Mouse (Mus musculus): Measurements from ENCODE around the gene Hip1r.
"Not testable (repeated sequence)": the region's sequence is repeated elsewhere in the genome, so short reads cannot be mapped to it uniquely, and the experiment has no call there.

Hip1r gene

DNA sequence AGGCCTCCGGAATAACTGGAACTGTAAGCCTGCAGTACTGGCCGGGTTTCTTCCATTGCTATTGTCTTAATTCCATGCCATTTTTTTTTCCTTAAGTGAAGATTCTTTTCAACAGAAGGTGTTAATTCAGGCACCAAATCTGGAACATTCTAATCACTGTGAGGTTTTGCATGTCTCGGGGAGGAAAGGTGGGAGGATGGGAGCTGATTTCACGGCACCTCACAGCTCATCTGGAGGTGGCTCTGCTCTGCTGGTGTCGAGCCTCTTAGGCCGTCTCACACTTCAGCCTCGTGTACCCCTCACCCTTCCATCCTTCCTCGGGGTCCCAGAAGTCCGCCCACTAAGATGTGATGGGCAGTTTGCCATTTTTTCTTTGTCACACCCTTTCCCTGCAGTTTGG, 67.7 kb downstream of the Hip1r start:
- no peak for DNase-seq

DNA sequence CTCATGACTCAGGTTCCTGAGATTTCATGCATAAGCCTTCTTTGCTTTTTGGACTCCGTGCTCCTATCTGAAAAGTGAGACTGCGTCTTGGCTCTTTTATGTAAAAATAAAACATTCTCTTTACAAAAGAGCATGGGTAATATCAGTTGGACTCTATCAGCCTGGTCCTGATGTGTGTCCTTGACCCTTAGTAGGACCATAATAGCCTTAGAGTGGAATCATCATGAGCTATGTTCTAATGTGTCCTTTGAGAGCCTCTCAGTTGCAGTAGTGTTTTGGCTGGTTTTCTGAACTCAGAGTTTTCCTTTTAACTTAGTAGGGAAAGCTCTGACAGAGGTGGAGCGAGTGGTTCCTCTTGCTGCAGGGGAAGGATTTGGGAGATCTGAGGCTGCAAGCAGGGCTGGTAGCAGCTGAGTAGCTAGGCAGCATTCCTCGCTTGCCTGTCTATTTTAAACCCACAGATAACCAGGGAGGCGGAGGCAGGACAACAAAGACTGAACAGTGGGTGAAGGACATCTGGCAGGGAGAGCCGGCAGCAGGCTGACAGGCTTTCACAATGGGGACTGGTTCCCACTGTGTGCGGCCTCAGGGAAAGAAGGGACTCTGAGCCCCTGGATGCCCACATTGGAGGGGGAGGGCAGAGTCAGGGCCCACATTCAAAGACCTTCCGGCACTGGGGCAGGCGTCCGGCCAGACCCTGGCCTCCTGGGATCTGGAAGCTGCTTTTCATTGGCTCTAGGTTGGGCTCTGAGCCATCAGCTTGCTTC, 70.0 kb downstream of the Hip1r start:
- no peak for DNase-seq

DNA sequence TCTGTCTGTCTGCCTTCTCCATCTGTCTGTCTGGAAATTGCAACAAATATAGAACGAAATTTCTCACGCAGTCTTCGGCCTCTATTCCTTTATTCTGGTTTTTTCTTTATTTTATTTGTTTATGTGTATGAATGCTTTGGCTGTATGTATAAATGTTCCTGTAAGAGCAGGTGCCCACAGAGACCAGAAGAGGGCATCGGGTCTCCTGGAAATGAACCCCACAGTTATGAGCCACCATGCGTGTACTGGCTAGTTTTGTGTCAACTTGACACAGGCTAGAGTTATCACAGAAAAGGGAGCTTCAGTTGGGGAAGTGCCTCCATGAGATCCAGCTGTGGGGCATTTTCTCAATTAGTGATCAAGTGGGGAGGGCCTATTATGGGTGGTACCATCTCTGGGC, 70.6 kb downstream of the Hip1r start:
- DNase-seq: no peak

DNA sequence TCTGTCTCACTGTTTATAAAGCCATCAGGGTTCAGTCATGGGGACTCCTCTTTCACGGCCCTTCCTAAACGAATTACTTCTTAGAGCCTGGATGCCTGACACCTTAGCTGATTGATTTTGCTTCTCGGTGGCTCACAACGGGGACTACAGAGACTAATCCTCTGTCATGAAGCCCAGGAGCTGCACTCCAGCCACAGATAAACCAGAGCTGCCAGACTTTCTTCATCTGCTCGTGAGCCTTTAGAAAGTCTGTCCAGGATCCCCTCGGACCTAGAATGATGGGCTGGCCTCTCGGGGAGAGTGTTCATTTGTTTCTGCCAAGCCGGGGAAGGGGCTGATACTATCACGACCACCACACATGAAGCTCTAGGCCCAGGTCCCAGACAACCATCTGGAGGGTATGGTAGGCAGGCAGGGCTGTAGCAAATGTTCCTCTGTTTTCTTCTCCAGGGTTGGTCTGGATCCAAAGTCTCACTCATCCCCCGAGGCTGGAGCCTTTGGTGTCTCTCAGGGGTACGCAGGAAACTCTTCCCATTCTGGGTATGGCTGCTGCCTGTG, 72.1 kb downstream of the Hip1r start:
- DNase-seq: no peak

DNA sequence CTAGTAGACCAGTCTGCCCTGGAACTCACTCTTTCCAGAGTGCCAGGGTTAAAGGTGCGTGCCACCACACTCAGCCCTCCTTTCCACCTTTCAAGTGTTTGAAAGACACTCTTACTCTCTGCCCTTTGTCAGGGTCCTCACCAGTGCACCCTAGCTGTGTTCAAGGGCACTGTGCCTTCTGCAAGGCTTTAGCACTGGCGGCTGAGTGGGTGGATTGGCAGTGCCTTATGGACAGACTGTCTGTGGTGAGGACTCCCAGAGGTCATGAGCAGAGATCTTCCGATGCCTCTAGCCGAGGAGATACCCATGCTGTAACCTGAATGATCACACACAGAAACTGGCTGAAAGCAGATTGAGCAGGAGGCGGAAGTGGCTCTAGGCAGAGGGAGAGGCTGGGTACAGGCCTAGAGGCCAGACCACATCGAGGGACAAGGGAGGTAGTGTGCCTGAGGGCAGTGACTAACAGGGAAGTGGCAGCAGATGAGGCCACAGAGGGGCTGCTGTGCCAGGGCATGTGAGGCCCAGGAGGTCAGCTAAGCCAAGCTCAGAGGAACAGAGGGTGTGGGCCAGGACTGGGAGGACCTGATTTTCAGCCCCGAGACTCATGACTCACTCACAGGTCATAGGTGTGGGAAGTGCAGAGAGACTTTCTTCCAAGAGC, 73.4 kb downstream of the Hip1r start:
- DNase-seq: no peak

DNA sequence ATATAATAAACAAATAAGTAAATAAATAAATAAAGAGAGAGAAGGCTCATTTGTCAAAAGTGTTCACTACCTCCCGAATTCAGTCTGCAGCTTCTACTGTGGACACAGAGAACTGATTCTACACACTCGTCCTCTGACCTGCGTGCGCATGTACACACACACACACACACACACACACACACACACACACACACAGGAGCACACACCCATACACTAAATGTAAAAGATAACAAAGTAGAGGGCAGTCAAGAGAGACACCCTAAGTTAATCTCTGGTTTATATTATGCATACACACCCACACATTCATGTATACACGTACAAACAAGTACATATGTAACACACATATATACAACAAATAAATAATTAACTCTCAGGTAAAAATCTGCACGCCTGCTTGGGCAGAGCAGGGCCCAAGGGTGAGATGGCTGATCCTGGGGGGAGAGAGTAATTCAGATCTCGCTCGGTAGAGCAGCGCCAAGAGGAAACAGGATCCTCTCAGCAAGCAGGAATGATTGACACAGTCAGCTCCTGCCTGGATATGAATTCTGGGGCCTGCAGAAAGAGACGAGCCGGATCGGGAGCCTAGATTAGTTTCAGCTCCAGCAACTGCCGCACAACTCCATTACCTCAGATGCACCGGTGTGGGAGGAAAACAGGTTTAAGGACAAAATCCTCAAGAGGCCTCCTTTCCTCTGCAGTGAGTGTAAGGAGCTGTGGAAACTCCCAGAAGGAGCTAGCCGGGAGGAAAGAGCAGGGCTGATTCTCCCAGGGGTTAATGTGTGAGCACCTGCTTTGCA, 76.0 kb downstream of the Hip1r start:
- DNase-seq: no peak

DNA sequence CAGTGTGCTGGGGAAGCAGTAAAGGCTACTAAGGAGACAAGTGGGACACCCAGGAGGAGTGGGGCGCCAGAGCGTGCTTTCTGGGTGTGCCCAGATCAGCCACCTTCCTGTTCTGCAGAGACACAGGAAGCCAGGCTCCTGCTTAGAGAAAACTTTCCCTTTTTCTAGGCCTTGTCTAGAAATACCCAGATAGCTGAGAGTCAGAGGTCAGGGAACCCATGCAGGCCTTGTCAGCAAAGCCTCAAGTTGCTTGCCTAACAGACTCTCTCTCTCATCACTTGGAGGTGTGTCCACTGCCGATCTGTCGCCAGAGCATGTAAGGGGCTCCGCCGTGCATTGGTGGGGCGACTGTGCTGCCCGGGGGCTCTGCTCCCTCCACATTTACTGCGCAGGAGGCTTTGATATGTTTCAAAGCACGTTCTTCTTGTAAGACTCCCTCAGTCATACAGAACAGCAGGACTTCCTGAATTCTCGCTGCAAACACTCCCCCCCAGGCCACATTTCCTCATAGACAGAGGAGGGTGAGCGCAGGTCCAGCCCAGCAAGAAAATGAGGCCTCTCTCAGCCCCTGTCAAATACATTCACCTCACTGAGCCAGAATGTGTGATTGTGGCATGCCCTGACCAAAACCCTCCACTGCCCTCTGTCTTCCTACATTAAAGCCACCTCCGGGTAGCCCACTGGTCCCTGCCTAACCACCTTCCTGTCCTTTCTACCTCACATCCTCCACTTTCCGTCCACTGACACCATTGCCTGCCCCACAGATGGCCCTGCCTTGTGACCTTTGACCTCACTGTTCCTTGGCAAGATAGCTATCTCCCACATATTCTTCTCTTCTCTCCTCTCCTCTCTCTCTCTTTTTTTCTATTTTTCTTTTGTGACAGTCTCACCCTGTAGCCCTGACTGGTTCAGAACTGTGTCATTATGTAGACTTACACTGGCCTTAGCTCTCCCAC, 76.9 kb downstream of the Hip1r start:
- no peak for DNase-seq

DNA sequence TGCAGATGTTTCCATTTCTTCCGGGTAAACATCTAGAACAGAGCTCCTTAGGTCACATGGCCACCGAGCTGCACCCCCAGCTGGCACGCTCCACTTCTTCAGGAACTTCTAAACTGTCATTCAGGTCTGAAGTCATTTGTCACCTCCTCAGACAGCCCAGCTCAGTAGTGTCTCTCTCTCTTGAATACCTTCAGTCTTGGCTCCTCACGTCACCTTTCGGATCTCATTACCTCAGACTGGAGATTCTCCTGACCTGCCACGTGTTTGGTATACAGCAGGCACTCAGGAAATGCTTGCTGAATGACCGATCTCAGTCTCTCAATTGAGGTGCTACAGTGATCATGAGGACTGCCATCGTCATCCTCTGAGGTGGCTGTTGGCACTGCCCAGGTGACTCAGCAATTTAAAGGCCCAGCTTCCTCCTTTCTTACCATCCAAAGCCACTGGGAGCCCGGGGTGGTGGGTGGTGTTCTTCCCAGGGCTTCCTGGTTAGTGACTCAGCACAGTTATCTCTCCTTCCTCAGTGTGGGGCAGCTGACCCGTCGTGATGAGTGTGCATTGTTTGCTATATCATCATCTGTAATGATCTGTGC, 78.6 kb downstream of the Hip1r start:
- DNase-seq: no peak

DNA sequence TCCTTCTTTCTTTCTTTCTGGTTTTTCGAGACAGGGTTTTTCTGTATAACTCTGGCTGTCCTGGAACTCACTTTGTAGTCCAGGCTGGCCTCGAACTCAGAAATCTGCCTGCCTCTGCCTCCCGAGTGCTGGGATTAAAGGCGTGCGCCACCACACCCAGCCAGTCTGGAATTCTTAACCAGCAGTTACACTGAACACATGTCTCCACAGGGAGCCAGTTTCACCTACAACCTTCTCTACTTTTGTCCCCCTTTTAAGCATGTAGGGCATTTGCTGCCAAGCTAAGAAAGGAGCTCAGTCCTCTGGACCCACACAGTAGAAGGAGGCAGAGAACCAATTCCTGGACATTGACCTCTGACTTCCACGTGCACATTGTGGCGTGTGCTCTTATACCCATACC, 79.2 kb downstream of the Hip1r start:
- DNase-seq: not testable (repeated sequence)

Data from cerebellum, adult 8-10 months (tissue).